Mouse (Mus musculus): ENCODE measurements at regions not wholly inside any gene's neighbourhood (a gene's known extent, or its start where the extent isn't known, plus 50 kb on each side); places are given as distances from the start of the nearest gene placed in this dataset.

- Histone ChIP-seq H3K27me3 (ENCODE audit: low read depth, poor library complexity, severe bottlenecking) (no peaks in the 10 kb centered on the region), H3K4me3 (no peak overlapping the region), H3K4me1 (no peaks in the 10 kb centered on the region), H3K36me3 (no peaks in the 10 kb centered on the region), H3K27ac (no peak overlapping the region), H3K9me3 (replicated peaks) (no peaks in the 10 kb centered on the region)
- 30% methylated on average over 3 of the region's 3 CpGs for WGBS
- DNase-seq (ENCODE audit: low spot score): no peak
Observed at GRCm38 (mm10) chr15:42768396-42768795, 2634.2 kb downstream of the 9330182O14Rik start.

GRCm38 (mm10) chr15:42779903-42780302 is 2645.7 kb downstream of the 9330182O14Rik start:
- no peak overlapping the region for H3K27ac ChIP-seq
- H3K27me3 ChIP-seq (ENCODE audit: low read depth, poor library complexity, severe bottlenecking): no peaks in the 10 kb centered on the region
- H3K4me3 ChIP-seq: no peak overlapping the region
- no peaks in the 10 kb centered on the region for H3K4me1 ChIP-seq
- no peak for DNase-seq (ENCODE audit: low spot score)
- H3K36me3 ChIP-seq: no peaks in the 10 kb centered on the region
- no peaks in the 10 kb centered on the region for H3K9me3 ChIP-seq (replicated peaks)

- H3K4me3 ChIP-seq: no peak overlapping the region
- DNase-seq (ENCODE audit: low spot score): no peak
- WGBS: 95% methylated on average over 1 of the region's 1 CpGs
Observed at GRCm38 (mm10) chr15:42801217-42801616, 2667.1 kb downstream of the 9330182O14Rik start.

GRCm38 (mm10) chr15:42810871-42811490 is 2676.8 kb downstream of the 9330182O14Rik start:
- Histone ChIP-seq H3K4me1 (peaks cover 8% of the 10 kb centered on the region), H3K27me3 (ENCODE audit: low read depth, poor library complexity, severe bottlenecking) (no peaks in the 10 kb centered on the region), H3K9me3 (replicated peaks) (no peaks in the 10 kb centered on the region), H3K36me3 (no peaks in the 10 kb centered on the region), H3K27ac (no peak overlapping the region), H3K4me3 (no peak overlapping the region)
- 91% methylated on average over 1 of the region's 1 CpGs for WGBS
- no peak for DNase-seq (ENCODE audit: low spot score)

More at GRCm38 (mm10) chr15:42801217-42801616, 2667.1 kb downstream of the 9330182O14Rik start:
- no peaks in the 10 kb centered on the region for H3K36me3 ChIP-seq
- no peaks in the 10 kb centered on the region for H3K9me3 ChIP-seq (replicated peaks)
- H3K4me1 ChIP-seq: no peaks in the 10 kb centered on the region
- no peaks in the 10 kb centered on the region for H3K27me3 ChIP-seq (ENCODE audit: low read depth, poor library complexity, severe bottlenecking)
- H3K27ac ChIP-seq: no peak overlapping the region

GRCm38 (mm10) chr15:42815026-42815724 is 2681.0 kb downstream of the 9330182O14Rik start:
- Histone ChIP-seq H3K27me3 (ENCODE audit: low read depth, poor library complexity, severe bottlenecking) (no peaks in the 10 kb centered on the region), H3K9me3 (replicated peaks) (no peaks in the 10 kb centered on the region), H3K4me3 (no peak overlapping the region), H3K27ac (no peak overlapping the region), H3K36me3 (no peaks in the 10 kb centered on the region), H3K4me1 (no peaks in the 10 kb centered on the region)
- DNase-seq (ENCODE audit: low spot score): no peak
- 79% methylated on average over 4 of the region's 4 CpGs for WGBS

GRCm38 (mm10) chr15:42838839-42839238 is 2704.7 kb downstream of the 9330182O14Rik start:
- no peaks in the 10 kb centered on the region for H3K9me3 ChIP-seq (replicated peaks)
- no peaks in the 10 kb centered on the region for H3K4me1 ChIP-seq
- H3K36me3 ChIP-seq: no peaks in the 10 kb centered on the region
- no peak for DNase-seq (ENCODE audit: low spot score)
- WGBS: 93% methylated on average over 1 of the region's 1 CpGs
- H3K27ac ChIP-seq: no peak overlapping the region
- H3K27me3 ChIP-seq (ENCODE audit: low read depth, poor library complexity, severe bottlenecking): no peaks in the 10 kb centered on the region
- no peak overlapping the region for H3K4me3 ChIP-seq

- H3K4me1 ChIP-seq: no peaks in the 10 kb centered on the region
- no peak overlapping the region for H3K4me3 ChIP-seq
- no peak for DNase-seq (ENCODE audit: low spot score)
- H3K9me3 ChIP-seq (replicated peaks): no peaks in the 10 kb centered on the region
- H3K27me3 ChIP-seq (ENCODE audit: low read depth, poor library complexity, severe bottlenecking): no peaks in the 10 kb centered on the region
- WGBS: 91% methylated on average over 2 of the region's 2 CpGs
- H3K36me3 ChIP-seq: no peaks in the 10 kb centered on the region
- H3K27ac ChIP-seq: no peak overlapping the region
Observed at GRCm38 (mm10) chr15:42850003-42850402, 2715.8 kb downstream of the 9330182O14Rik start.

- DNase-seq (ENCODE audit: low spot score): no peak
- no peaks in the 10 kb centered on the region for H3K4me1 ChIP-seq
- no peaks in the 10 kb centered on the region for H3K27me3 ChIP-seq (ENCODE audit: low read depth, poor library complexity, severe bottlenecking)
- no peaks in the 10 kb centered on the region for H3K9me3 ChIP-seq (replicated peaks)
- no peak overlapping the region for H3K4me3 ChIP-seq
- no peaks in the 10 kb centered on the region for H3K36me3 ChIP-seq
- no peak overlapping the region for H3K27ac ChIP-seq
- 57% methylated on average over 2 of the region's 2 CpGs for WGBS
Observed at GRCm38 (mm10) chr15:42872491-42872890, 2738.3 kb downstream of the 9330182O14Rik start.

- Histone ChIP-seq H3K36me3 (no peaks in the 10 kb centered on the region), H3K27ac (no peak overlapping the region), H3K4me3 (no peak overlapping the region), H3K27me3 (ENCODE audit: low read depth, poor library complexity, severe bottlenecking) (no peaks in the 10 kb centered on the region), H3K4me1 (no peaks in the 10 kb centered on the region), H3K9me3 (replicated peaks) (no peaks in the 10 kb centered on the region)
- WGBS: 95% methylated on average over 1 of the region's 1 CpGs
- DNase-seq (ENCODE audit: low spot score): no peak
Observed at GRCm38 (mm10) chr15:42894611-42895010, 2760.4 kb downstream of the 9330182O14Rik start.

- H3K4me3 ChIP-seq: no peak overlapping the region
- WGBS: 94% methylated on average over 7 of the region's 7 CpGs
- DNase-seq (ENCODE audit: low spot score): no peak
- H3K36me3 ChIP-seq: no peaks in the 10 kb centered on the region
- H3K27me3 ChIP-seq (ENCODE audit: low read depth, poor library complexity, severe bottlenecking): no peaks in the 10 kb centered on the region
- 0 out of 2 replicates have a peak, but pooled peaks cover 3% of the 10 kb centered on the region for H3K4me1 ChIP-seq
- no peaks in the 10 kb centered on the region for H3K9me3 ChIP-seq (replicated peaks)
- H3K27ac ChIP-seq: no peak overlapping the region
Observed at GRCm38 (mm10) chr15:42900056-42900455, 2765.9 kb downstream of the 9330182O14Rik start.

- 90% methylated on average over 3 of the region's 3 CpGs for WGBS
- no peak for DNase-seq (ENCODE audit: low spot score)
- H3K9me3 ChIP-seq (replicated peaks): no peaks in the 10 kb centered on the region
Observed at GRCm38 (mm10) chr15:42901782-42902181, 2767.6 kb downstream of the 9330182O14Rik start.

GRCm38 (mm10) chr15:42911357-42911756 is 2777.2 kb downstream of the 9330182O14Rik start:
- Histone ChIP-seq H3K27me3 (ENCODE audit: low read depth, poor library complexity, severe bottlenecking) (0 out of 2 replicates have a peak, but pooled peaks cover 3% of the 10 kb centered on the region), H3K4me3 (no peak overlapping the region)
- DNase-seq (ENCODE audit: low spot score): no peak

More at GRCm38 (mm10) chr15:42901782-42902181, 2767.6 kb downstream of the 9330182O14Rik start:
- 0 out of 2 replicates have a peak, but pooled peaks cover 3% of the 10 kb centered on the region for H3K4me1 ChIP-seq
- H3K27me3 ChIP-seq (ENCODE audit: low read depth, poor library complexity, severe bottlenecking): no peaks in the 10 kb centered on the region
- H3K4me3 ChIP-seq: no peak overlapping the region
- no peak overlapping the region for H3K27ac ChIP-seq
- no peaks in the 10 kb centered on the region for H3K36me3 ChIP-seq

GRCm38 (mm10) chr15:42912880-42913279 is 2778.7 kb downstream of the 9330182O14Rik start:
- WGBS: 57% methylated on average over 4 of the region's 4 CpGs

More at GRCm38 (mm10) chr15:42911357-42911756, 2777.2 kb downstream of the 9330182O14Rik start:
- WGBS: 92% methylated on average over 2 of the region's 2 CpGs
- Histone ChIP-seq H3K27ac (no peak overlapping the region), H3K4me1 (no peaks in the 10 kb centered on the region), H3K9me3 (replicated peaks) (no peaks in the 10 kb centered on the region), H3K36me3 (no peaks in the 10 kb centered on the region)

More at GRCm38 (mm10) chr15:42912880-42913279, 2778.7 kb downstream of the 9330182O14Rik start:
- Histone ChIP-seq H3K4me1 (no peaks in the 10 kb centered on the region), H3K27me3 (ENCODE audit: low read depth, poor library complexity, severe bottlenecking) (0 out of 2 replicates have a peak, but pooled peaks cover 3% of the 10 kb centered on the region), H3K27ac (no peak overlapping the region), H3K36me3 (no peaks in the 10 kb centered on the region), H3K9me3 (replicated peaks) (no peaks in the 10 kb centered on the region), H3K4me3 (no peak overlapping the region)
- no peak for DNase-seq (ENCODE audit: low spot score)

Measured in limb, embryonic 10.5 days (tissue).